Mouse (Mus musculus) midbrain, postnatal 0 days (tissue): ENCODE results near the gene Cwc22. TPM values are rescaled to one million over a fixed set of nuclear protein-coding genes. Genes with fewer than 3 reads are reported as not detected.

Experiments
- ATAC-seq: fragments of 200-750 bp; cut with Nextera tagmentation; 2 replicates; pipeline ENCODE4 v1.8.0; 2017; ENCODE audit warnings: moderate number of reproducible peaks, mild to moderate bottlenecking, moderate TSS enrichment, moderate library complexity; ENCODE audit not compliant: low FRiP score
- DNase-seq: peaks from one replicate; pipeline ENCODE4 v3.0.0-alpha.2; 2015; ENCODE audit warnings: low spot score
- H3K27ac ChIP-seq: fragments of 300-500 bp; sonication (generic); 2 replicates; pipeline ENCODE4 v1.5.1; 2014; ENCODE audit warnings: low read depth, mild to moderate bottlenecking, low read length, mixed read lengths
- H3K27me3 ChIP-seq: fragments of 300-500 bp; sonication (generic); 2 replicates; pipeline ENCODE4 v1.6.1; 2014; ENCODE audit warnings: low read length, control low read depth, mixed read lengths; ENCODE audit not compliant: insufficient read depth
- H3K36me3 ChIP-seq: fragments of 300-500 bp; sonication (generic); 2 replicates; pipeline ENCODE4 v1.6.1; 2014; ENCODE audit warnings: low read length, control low read depth, mixed read lengths; ENCODE audit not compliant: insufficient read depth
- H3K4me1 ChIP-seq: fragments of 300-500 bp; sonication (generic); 2 replicates; pipeline ENCODE4 v1.6.1; 2014; ENCODE audit warnings: mild to moderate bottlenecking, control low read depth, antibody characterized with exemption, low read length, mixed read lengths; ENCODE audit not compliant: insufficient read depth
- H3K4me2 ChIP-seq: fragments of 300-500 bp; sonication (generic); 2 replicates; pipeline ENCODE4 v1.6.1; 2014; ENCODE audit warnings: low read depth, mild to moderate bottlenecking, low read length, mixed read lengths; ENCODE audit not compliant: poor library complexity, severe bottlenecking
- H3K4me3 ChIP-seq: fragments of 300-500 bp; sonication (generic); 2 replicates; pipeline ENCODE4 v1.5.1; 2014; ENCODE audit warnings: low read depth, mild to moderate bottlenecking, low read length, moderate library complexity
- H3K9ac ChIP-seq: fragments of 300-500 bp; sonication (generic); replicated peaks from 2 replicates; pipeline ENCODE4 v1.6.1; 2014; ENCODE audit warnings: mild to moderate bottlenecking, low read length, moderate library complexity, mixed read lengths; ENCODE audit not compliant: poor library complexity, severe bottlenecking
- H3K9me3 ChIP-seq: fragments of 300-500 bp; sonication (generic); 2 replicates; pipeline ENCODE4 v1.6.1; 2016; ENCODE audit warnings: low read length, control low read depth
- CTCF ChIP-seq: IDR thresholded peaks from 2 replicates; pipeline ENCODE4 v1.5.1; 2016; ENCODE audit warnings: antibody characterized with exemption, mild to moderate bottlenecking
- WGBS: fragments of 180-500 bp; shearing (Covaris S2); extraction: QIAGEN DNeasy Blood & Tissue Kit; methylation state at CpG from one replicate; pipeline ENCODE4 v1.1.7; 2014; 5-methylcytosine and 5-hydroxymethylcytosine counted together
- polyA plus RNA-seq: library from polyadenylated mRNA; unstranded; fragments of >200 nt; fragmentation: Nextera tagmentation; extraction: Ambion mirVana; gene quantifications from 2 replicates; pipeline ENCODE4 v1.2.1, GENCODE M21; 2015
- total RNA-seq: library from RNA; depleted of rRNA; stranded (reverse); fragments of >200 nt; gene quantifications from 2 replicates; pipeline ENCODE4 v1.2.3, GENCODE M21; 2014

Cwc22 gene
- total and polyA plus RNA-seq, 2 experiments from 2014 or later = 9.4 to 11.8 TPM

GRCm38 (mm10) chr2:77941944-77942343 is 4.2 kb downstream of the Cwc22 start:
- H3K9me3 ChIP-seq = no peaks in the 10 kb centered on the region
- no peak for ATAC-seq
- no peaks in the 10 kb centered on the region for H3K27me3 ChIP-seq
- H3K4me1 ChIP-seq = peaks cover 6% of the 10 kb centered on the region; the same call in 1 of the 2 replicates
- no peak for TF ChIP-seq CTCF
- H3K27ac ChIP-seq = no peak overlapping the region
- H3K36me3 ChIP-seq = peaks cover 2% of the 10 kb centered on the region; the same call in 1 of the 2 replicates
- DNase-seq = no peak
- no peak overlapping the region for H3K9ac ChIP-seq
- no peak overlapping the region for H3K4me3 ChIP-seq
- 93% methylated on average over 2 of the region's 2 CpGs for WGBS
- H3K4me2 ChIP-seq = no peak overlapping the region

- DNase-seq = no peak
- no peak for TF ChIP-seq CTCF
- Histone ChIP-seq H3K4me1 (no peaks in the 10 kb centered on the region), H3K27me3 (no peaks in the 10 kb centered on the region), H3K9ac (no peak overlapping the region), H3K4me2 (no peak overlapping the region), H3K9me3 (no peaks in the 10 kb centered on the region), H3K36me3 (peaks cover 21% of the 10 kb centered on the region), H3K4me3 (no peak overlapping the region), H3K27ac (no peak overlapping the region)
- 93% methylated on average over 4 of the region's 4 CpGs for WGBS
- ATAC-seq = no peak
These were observed 7.9 kb downstream of the Cwc22 start for GRCm38 (mm10) chr2:77938317-77938716.

GRCm38 (mm10) chr2:77937818-77938217 is 8.4 kb downstream of the Cwc22 start:
- H3K9me3 ChIP-seq = no peaks in the 10 kb centered on the region
- ATAC-seq = no peak

GRCm38 (mm10) chr2:77934138-77934537 is 12.0 kb downstream of the Cwc22 start:
- no peak for TF ChIP-seq CTCF
- Histone ChIP-seq H3K4me2 (no peak overlapping the region), H3K27ac (no peak overlapping the region), H3K9ac (no peak overlapping the region), H3K36me3 (peaks cover 33% of the 10 kb centered on the region), H3K4me3 (no peak overlapping the region), H3K4me1 (no peaks in the 10 kb centered on the region), H3K9me3 (no peaks in the 10 kb centered on the region), H3K27me3 (no peaks in the 10 kb centered on the region)
- WGBS = 93% methylated on average over 4 of the region's 4 CpGs
- DNase-seq = no peak
- ATAC-seq = no peak

More at GRCm38 (mm10) chr2:77937818-77938217, 8.4 kb downstream of the Cwc22 start:
- Histone ChIP-seq H3K36me3 (peaks cover 21% of the 10 kb centered on the region), H3K4me3 (no peak overlapping the region), H3K4me1 (no peaks in the 10 kb centered on the region), H3K27ac (no peak overlapping the region), H3K4me2 (no peak overlapping the region), H3K27me3 (no peaks in the 10 kb centered on the region), H3K9ac (no peak overlapping the region)
- DNase-seq = no peak
- 94% methylated on average over 3 of the region's 3 CpGs for WGBS
- TF ChIP-seq CTCF = no peak

- no peak for TF ChIP-seq CTCF
- 52% methylated on average over 2 of the region's 2 CpGs for WGBS
- H3K4me2 ChIP-seq = no peak overlapping the region
- no peaks in the 10 kb centered on the region for H3K9me3 ChIP-seq
- no peak overlapping the region for H3K9ac ChIP-seq
- no peak overlapping the region for H3K27ac ChIP-seq
- H3K4me1 ChIP-seq = no peaks in the 10 kb centered on the region
- H3K27me3 ChIP-seq = no peaks in the 10 kb centered on the region
- H3K36me3 ChIP-seq = peaks cover 38% of the 10 kb centered on the region
- no peak overlapping the region for H3K4me3 ChIP-seq
- ATAC-seq (no peak), DNase-seq (no peak)
These were observed 12.5 kb downstream of the Cwc22 start for GRCm38 (mm10) chr2:77933630-77934029.

- DNase-seq (no peak), ATAC-seq (no peak)
- no peak for TF ChIP-seq CTCF
- Histone ChIP-seq H3K9ac (no peak overlapping the region), H3K4me2 (no peak overlapping the region), H3K27me3 (no peaks in the 10 kb centered on the region), H3K9me3 (no peaks in the 10 kb centered on the region), H3K27ac (no peak overlapping the region), H3K36me3 (peaks cover 41% of the 10 kb centered on the region), H3K4me1 (no peaks in the 10 kb centered on the region), H3K4me3 (no peak overlapping the region)
- 94% methylated on average over 1 of the region's 1 CpGs for WGBS
These were observed 14.2 kb downstream of the Cwc22 start for GRCm38 (mm10) chr2:77931958-77932357.
